Mouse (Mus musculus): Measurements from ENCODE around the gene Myo1b. TPM values are rescaled to one million over a fixed set of nuclear protein-coding genes. Genes with fewer than 3 reads are reported as not detected.

The Myo1b gene
- 114 and 142 TPM in 2 replicates for polyA plus RNA-seq (2016; fragmentation: Nextera tagmentation; extraction: Ambion mirVana)

GRCm38 (mm10) chr1:51915576-51916156 lies at the start of gene Myo1b:
TSS of gene Myo1b (minus strand) at chr1:51916071.
- peaks cover 19% of the 10 kb centered on the region for H3K4me1 ChIP-seq (replicated peaks)
- under 1% methylated on average over 66 of the region's 79 CpGs for WGBS
- peak within 1 kb of the TSS; percentile 64 for H3K4me2 ChIP-seq
- peak within 1 kb of the TSS; percentile 94 for H3K9ac ChIP-seq (replicated peaks)
- no peaks in the 10 kb centered on the region for H3K27me3 ChIP-seq
- H3K4me3 ChIP-seq (replicated peaks) = peak within 1 kb of the TSS; percentile 78
- peak within 1 kb of the TSS; percentile 97 for H3K27ac ChIP-seq
- H3K9me3 ChIP-seq = no peaks in the 10 kb centered on the region
- peaks cover 6% of the 10 kb centered on the region; the same call in 1 of the 2 replicates for H3K36me3 ChIP-seq
- ATAC-seq (ENCODE audit: insufficient number of reproducible peaks, insufficient read depth, low FRiP score, low TSS enrichment, low read depth) = peak; percentile 72

GRCm38 (mm10) chr1:51964647-51965046 lies 48.8 kb upstream of the Myo1b start:
- no peaks in the 10 kb centered on the region for H3K4me1 ChIP-seq (replicated peaks)
- no peak overlapping the region for H3K9ac ChIP-seq (replicated peaks)
- H3K9me3 ChIP-seq = no peaks in the 10 kb centered on the region
- H3K27ac ChIP-seq = no peak overlapping the region
- no peak overlapping the region for H3K4me3 ChIP-seq (replicated peaks)
- H3K27me3 ChIP-seq = no peaks in the 10 kb centered on the region
- no peak overlapping the region for H3K4me2 ChIP-seq
- WGBS = 86% methylated on average over 2 of the region's 2 CpGs
- no peaks in the 10 kb centered on the region for H3K36me3 ChIP-seq
- ATAC-seq (ENCODE audit: insufficient number of reproducible peaks, insufficient read depth, low FRiP score, low TSS enrichment, low read depth) = no peak

- Histone ChIP-seq H3K4me3 (replicated peaks) (no peak overlapping the region), H3K9me3 (no peaks in the 10 kb centered on the region), H3K27ac (no peak overlapping the region), H3K9ac (replicated peaks) (no peak overlapping the region), H3K4me2 (no peak overlapping the region), H3K27me3 (no peaks in the 10 kb centered on the region), H3K4me1 (replicated peaks) (no peaks in the 10 kb centered on the region), H3K36me3 (no peaks in the 10 kb centered on the region)
- ATAC-seq (ENCODE audit: insufficient number of reproducible peaks, insufficient read depth, low FRiP score, low TSS enrichment, low read depth) = no peak
- WGBS = 89% methylated on average over 4 of the region's 4 CpGs
These were observed 31.2 kb upstream of the Myo1b start for GRCm38 (mm10) chr1:51947116-51947515.

GRCm38 (mm10) chr1:51944755-51945154 lies 28.9 kb upstream of the Myo1b start:
- ATAC-seq (ENCODE audit: insufficient number of reproducible peaks, insufficient read depth, low FRiP score, low TSS enrichment, low read depth) = no peak; the same call in 1 of the 2 replicates
- Histone ChIP-seq H3K27me3 (no peaks in the 10 kb centered on the region), H3K36me3 (no peaks in the 10 kb centered on the region), H3K9me3 (0 out of 2 replicates have a peak, but pooled peaks cover 3% of the 10 kb centered on the region), H3K4me2 (no peak overlapping the region), H3K27ac (no peak overlapping the region), H3K4me1 (replicated peaks) (no peaks in the 10 kb centered on the region), H3K4me3 (replicated peaks) (no peak overlapping the region), H3K9ac (replicated peaks) (no peak overlapping the region)
- WGBS = 47% methylated on average over 5 of the region's 5 CpGs

GRCm38 (mm10) chr1:51938357-51938756 lies 22.5 kb upstream of the Myo1b start:
- no peak for ATAC-seq (ENCODE audit: insufficient number of reproducible peaks, insufficient read depth, low FRiP score, low TSS enrichment, low read depth)
- WGBS = 87% methylated on average over 7 of the region's 7 CpGs
- H3K36me3 ChIP-seq = no peaks in the 10 kb centered on the region

GRCm38 (mm10) chr1:51935006-51935405 lies 19.1 kb upstream of the Myo1b start:
- H3K27ac ChIP-seq = no peak overlapping the region
- no peak overlapping the region for H3K9ac ChIP-seq (replicated peaks)
- 0 out of 2 replicates have a peak, but pooled peaks cover under 1% of the 10 kb centered on the region for H3K9me3 ChIP-seq
- H3K27me3 ChIP-seq = no peaks in the 10 kb centered on the region
- no peak for ATAC-seq (ENCODE audit: insufficient number of reproducible peaks, insufficient read depth, low FRiP score, low TSS enrichment, low read depth)
- H3K36me3 ChIP-seq = no peaks in the 10 kb centered on the region
- H3K4me3 ChIP-seq (replicated peaks) = no peak overlapping the region
- WGBS = 54% methylated on average over 2 of the region's 2 CpGs
- H3K4me1 ChIP-seq (replicated peaks) = peaks cover 10% of the 10 kb centered on the region
- H3K4me2 ChIP-seq = no peak overlapping the region

More at GRCm38 (mm10) chr1:51938357-51938756, 22.5 kb upstream of the Myo1b start:
- Histone ChIP-seq H3K4me1 (replicated peaks) (no peaks in the 10 kb centered on the region), H3K4me2 (no peak overlapping the region), H3K9ac (replicated peaks) (no peak overlapping the region), H3K4me3 (replicated peaks) (no peak overlapping the region), H3K27me3 (no peaks in the 10 kb centered on the region), H3K27ac (no peak overlapping the region), H3K9me3 (0 out of 2 replicates have a peak, but pooled peaks cover 3% of the 10 kb centered on the region)

- Histone ChIP-seq H3K36me3 (no peaks in the 10 kb centered on the region), H3K4me2 (no peak overlapping the region), H3K9ac (replicated peaks) (no peak overlapping the region), H3K4me3 (replicated peaks) (no peak overlapping the region), H3K9me3 (no peaks in the 10 kb centered on the region), H3K4me1 (replicated peaks) (peaks cover 17% of the 10 kb centered on the region), H3K27me3 (no peaks in the 10 kb centered on the region), H3K27ac (no peak overlapping the region)
- 73% methylated on average over 11 of the region's 11 CpGs for WGBS
- no peak for ATAC-seq (ENCODE audit: insufficient number of reproducible peaks, insufficient read depth, low FRiP score, low TSS enrichment, low read depth)
These were observed 18.5 kb upstream of the Myo1b start for GRCm38 (mm10) chr1:51934176-51934924.

GRCm38 (mm10) chr1:51932826-51933225 lies 17.0 kb upstream of the Myo1b start:
- Histone ChIP-seq H3K4me3 (replicated peaks) (no peak overlapping the region), H3K36me3 (no peaks in the 10 kb centered on the region), H3K4me2 (no peak overlapping the region), H3K27me3 (no peaks in the 10 kb centered on the region), H3K27ac (no peak overlapping the region), H3K9me3 (no peaks in the 10 kb centered on the region), H3K4me1 (replicated peaks) (peaks cover 17% of the 10 kb centered on the region), H3K9ac (replicated peaks) (no peak overlapping the region)
- no peak for ATAC-seq (ENCODE audit: insufficient number of reproducible peaks, insufficient read depth, low FRiP score, low TSS enrichment, low read depth)
- 68% methylated on average over 3 of the region's 3 CpGs for WGBS

GRCm38 (mm10) chr1:51931561-51931960 lies 15.7 kb upstream of the Myo1b start:
- Histone ChIP-seq H3K9me3 (no peaks in the 10 kb centered on the region), H3K27me3 (no peaks in the 10 kb centered on the region), H3K9ac (replicated peaks) (no peak overlapping the region), H3K36me3 (no peaks in the 10 kb centered on the region), H3K4me3 (replicated peaks) (no peak overlapping the region), H3K4me1 (replicated peaks) (peaks cover 17% of the 10 kb centered on the region), H3K4me2 (no peak overlapping the region), H3K27ac (no peak overlapping the region)
- ATAC-seq (ENCODE audit: insufficient number of reproducible peaks, insufficient read depth, low FRiP score, low TSS enrichment, low read depth) = no peak
- 63% methylated on average over 7 of the region's 7 CpGs for WGBS

GRCm38 (mm10) chr1:51930584-51930983 lies 14.7 kb upstream of the Myo1b start:
- H3K4me1 ChIP-seq (replicated peaks) = peaks cover 17% of the 10 kb centered on the region
- peak overlapping the region; percentile 53; the same call in 1 of the 2 replicates for H3K27ac ChIP-seq
- no peaks in the 10 kb centered on the region for H3K36me3 ChIP-seq
- no peaks in the 10 kb centered on the region for H3K27me3 ChIP-seq
- no peaks in the 10 kb centered on the region for H3K9me3 ChIP-seq
- H3K4me3 ChIP-seq (replicated peaks) = no peak overlapping the region
- 49% methylated on average over 5 of the region's 5 CpGs for WGBS
- ATAC-seq (ENCODE audit: insufficient number of reproducible peaks, insufficient read depth, low FRiP score, low TSS enrichment, low read depth) = no peak
- H3K9ac ChIP-seq (replicated peaks) = no peak overlapping the region
- no peak overlapping the region for H3K4me2 ChIP-seq

- Histone ChIP-seq H3K36me3 (no peaks in the 10 kb centered on the region), H3K9me3 (no peaks in the 10 kb centered on the region), H3K27me3 (no peaks in the 10 kb centered on the region), H3K4me1 (replicated peaks) (peaks cover 17% of the 10 kb centered on the region), H3K27ac (no peak overlapping the region), H3K4me2 (no peak overlapping the region), H3K4me3 (replicated peaks) (no peak overlapping the region), H3K9ac (replicated peaks) (no peak overlapping the region)
- 46% methylated on average over 3 of the region's 3 CpGs for WGBS
- no peak for ATAC-seq (ENCODE audit: insufficient number of reproducible peaks, insufficient read depth, low FRiP score, low TSS enrichment, low read depth)
These were observed 13.7 kb upstream of the Myo1b start for GRCm38 (mm10) chr1:51929557-51929956.
